Mouse (Mus musculus): ENCODE results near the gene Rgs2.

Rgs2 gene

DNA sequence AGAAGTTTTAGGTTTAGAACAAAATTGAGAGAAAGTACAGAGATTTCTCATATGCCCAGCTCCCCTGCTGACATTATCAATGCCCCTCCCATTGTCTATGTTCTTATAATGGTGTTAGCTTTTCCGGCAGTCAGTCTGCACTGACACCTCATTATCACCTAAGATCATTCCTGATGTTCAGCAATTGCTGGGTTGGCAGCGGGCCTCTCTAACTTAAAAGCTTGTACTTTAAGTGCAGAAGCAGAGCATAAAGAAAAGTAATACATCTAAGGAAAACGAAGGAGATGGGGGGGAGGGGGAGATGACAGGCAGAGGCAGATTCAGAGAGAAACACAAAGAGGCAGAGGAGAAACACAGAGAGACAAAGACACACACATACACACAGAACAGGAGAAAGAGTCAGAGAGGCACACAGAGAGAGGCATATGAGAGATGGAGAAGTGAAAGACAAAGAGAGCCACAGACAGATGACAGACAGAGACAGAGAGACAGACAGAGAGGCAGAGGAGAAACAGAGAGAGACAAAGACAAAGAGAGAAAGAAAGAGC is 21.1 kb downstream of the Rgs2 start:
- no peak for DNase-seq

DNA sequence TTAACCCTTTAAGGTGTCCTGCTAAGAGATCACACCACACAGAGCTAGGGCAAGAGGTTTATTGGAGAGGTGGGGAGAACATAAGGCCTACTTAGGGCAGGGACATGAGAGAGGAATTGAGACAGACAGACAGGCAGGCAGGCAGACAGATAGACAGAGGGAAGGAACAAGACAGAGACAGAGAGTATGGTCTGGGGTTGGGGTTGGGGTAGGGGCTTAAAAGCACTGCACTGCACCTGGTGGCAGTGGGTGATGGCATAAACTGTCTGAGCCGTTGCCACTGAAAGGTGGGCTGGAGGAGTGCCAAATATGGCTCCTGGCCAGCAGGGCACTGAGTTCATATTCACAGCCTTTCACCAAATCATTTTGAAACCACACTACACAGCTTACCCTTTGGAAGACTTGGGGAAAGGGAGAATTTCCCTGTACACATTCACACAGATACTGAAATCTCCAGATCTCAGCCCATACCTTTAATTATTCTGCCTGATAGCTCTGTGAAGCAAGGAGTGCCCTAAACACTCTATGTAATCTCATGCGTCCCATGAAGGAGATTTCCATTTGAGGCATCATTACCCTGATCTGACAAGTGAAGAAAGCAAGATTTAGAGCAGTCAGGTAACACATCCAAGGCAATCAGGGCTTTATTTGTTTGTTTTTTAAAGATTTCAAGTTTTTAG is 21.7 kb downstream of the Rgs2 start:
- peak; percentile 23 to 35 for DNase-seq

DNA sequence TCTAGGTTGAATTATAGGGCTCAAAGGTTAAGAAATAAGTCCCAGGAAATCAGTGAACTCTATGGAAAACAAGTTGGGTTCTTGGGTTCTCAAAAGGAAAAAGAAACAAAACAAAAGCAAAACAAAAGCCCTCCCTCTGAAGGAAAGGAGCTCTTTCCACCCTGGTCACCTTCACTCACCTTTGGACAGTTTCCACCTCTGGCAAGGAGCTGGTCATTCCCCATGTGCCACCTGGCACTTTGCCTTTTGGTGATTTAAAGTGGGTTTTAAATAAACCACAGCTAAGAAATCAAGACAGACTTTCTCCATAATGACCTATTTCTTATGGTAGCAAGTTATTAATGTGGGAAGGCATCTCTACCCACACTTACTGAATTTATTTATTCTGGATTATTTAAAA is 23.1 kb downstream of the Rgs2 start:
- peak; percentile 37 to 56 for DNase-seq

DNA sequence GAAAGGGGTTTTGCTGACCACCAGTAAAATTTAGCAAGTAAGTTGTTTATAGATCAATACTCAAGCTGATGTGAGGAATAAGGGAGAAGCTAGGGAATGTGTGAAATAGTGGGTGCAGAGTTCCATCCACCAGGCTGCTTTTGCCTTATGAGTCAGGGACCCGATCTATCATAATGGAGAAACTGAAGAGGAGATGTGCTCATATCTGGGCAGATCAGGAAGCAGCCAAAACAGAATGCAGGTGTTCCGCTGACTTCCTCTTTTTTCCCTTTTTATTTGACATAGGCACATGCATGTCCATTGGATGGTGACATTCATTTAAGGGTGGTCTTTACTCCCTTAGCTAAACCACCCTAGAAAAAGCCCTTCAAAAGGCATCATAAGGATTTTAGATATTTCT is 29.3 kb downstream of the Rgs2 start:
- DNase-seq = no peak

DNA sequence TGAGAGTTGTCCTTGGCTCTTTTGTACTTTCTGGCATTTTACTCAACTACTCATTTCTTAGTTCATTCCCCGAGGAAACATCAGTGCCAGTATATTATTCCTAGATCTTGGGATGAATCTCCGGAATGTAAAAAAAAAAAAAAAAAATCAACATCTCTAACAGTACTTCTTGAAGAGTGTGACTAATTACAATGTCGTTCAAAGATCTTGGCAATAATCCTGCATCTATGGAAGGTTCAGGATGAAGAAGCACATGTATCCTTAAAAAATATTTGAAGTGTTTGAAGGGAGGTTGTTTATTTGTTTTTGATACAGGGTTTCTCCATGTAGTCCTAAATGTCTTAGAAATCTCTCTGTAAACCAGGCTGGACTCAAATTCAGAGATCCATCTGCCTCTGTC is 41.7 kb downstream of the Rgs2 start:
- no peak for DNase-seq

DNA sequence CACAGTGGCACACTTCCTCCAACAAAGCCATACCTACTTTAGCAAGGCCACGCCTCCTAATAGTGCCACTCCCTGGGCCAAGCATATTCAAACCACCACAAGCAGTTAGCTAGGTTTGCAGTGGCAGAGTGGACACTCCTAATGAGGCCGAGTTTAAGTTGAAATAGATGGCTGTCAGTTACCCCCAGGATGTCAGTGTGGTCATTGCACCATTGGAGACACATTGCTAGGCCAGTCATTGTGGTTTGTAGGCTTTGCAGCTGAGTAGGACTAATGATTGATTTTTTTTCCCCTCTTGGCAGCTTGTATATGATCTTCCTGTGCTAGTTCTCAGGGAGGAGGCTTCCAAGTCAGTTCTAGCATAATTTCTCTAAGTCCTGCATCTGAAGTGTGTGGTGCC is 43.6 kb downstream of the Rgs2 start:
- DNase-seq = no peak

DNA sequence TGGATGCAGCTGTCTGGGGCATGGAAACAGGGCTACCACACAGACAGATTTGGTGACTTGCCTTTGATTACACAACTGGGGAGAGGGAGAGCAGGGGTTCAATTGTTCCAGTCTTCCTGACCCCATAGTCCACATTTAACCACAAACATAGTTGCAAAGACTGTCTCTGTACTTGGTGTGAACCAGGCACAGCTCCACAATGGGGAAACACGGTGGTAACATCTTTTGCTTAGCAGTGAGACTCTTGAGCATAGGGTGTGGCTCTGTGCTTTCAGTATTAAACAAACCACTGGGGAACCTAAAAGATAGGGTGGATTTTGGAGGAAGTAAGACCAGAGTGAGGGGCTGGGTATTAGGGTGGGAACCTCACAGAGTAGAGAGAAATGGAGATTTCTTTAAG is 47.9 kb downstream of the Rgs2 start:
- DNase-seq = no peak

DNA sequence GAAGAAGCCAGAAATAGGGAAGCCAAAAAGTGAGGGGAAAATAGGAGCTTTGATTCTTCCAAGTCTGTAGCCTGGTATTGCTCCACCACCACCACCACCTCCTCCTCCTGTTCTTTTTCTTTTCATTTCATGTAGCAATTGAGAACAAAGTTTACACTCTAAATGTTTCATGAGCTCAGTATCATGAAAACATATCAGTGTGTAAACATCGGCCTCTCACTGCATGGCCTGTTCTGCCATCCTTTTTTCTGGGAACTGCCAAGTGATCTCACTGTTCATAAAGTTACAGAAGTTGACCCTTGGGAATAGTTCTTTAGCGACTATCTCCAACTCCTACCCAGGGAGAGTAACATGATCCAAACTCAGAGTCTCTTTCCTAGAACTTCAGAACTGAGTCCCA is 51.1 kb downstream of the Rgs2 start:
- DNase-seq = no peak
